Mouse (Mus musculus): ENCODE measurements around the gene Wnk1.
A peak's percentile ranks its signal among the peaks of the same experiment; 100 is the strongest.
"Not testable (repeated sequence)": the region's sequence is repeated elsewhere in the genome, so short reads cannot be mapped to it uniquely, and the experiment has no call there.

The Wnk1 gene

GRCm38 (mm10) chr6:120038366-120039255 lies at the start of gene Wnk1:
Gene Wnk1, minus strand, starts transcription at chr6:120038672.
- peak; percentile 98 for DNase-seq (ENCODE audit: low read depth, low spot score)

GRCm38 (mm10) chr6:120087041-120087440 lies 48.6 kb upstream of the Wnk1 start:
- not testable (repeated sequence) for DNase-seq (ENCODE audit: low read depth, low spot score)

GRCm38 (mm10) chr6:120085832-120086231 lies 47.4 kb upstream of the Wnk1 start:
- DNase-seq (ENCODE audit: low read depth, low spot score): no peak

GRCm38 (mm10) chr6:120084983-120085382 lies 46.5 kb upstream of the Wnk1 start:
- no peak for DNase-seq (ENCODE audit: low read depth, low spot score)

GRCm38 (mm10) chr6:120083442-120083841 lies 45.0 kb upstream of the Wnk1 start:
- no peak for DNase-seq (ENCODE audit: low read depth, low spot score)

- no peak for DNase-seq (ENCODE audit: low read depth, low spot score)
Measured at GRCm38 (mm10) chr6:120082951-120083411, 44.5 kb upstream of the Wnk1 start.

- no peak for DNase-seq (ENCODE audit: low read depth, low spot score)
Measured at GRCm38 (mm10) chr6:120082251-120082950, 43.9 kb upstream of the Wnk1 start.

GRCm38 (mm10) chr6:120081516-120081915 lies 43.0 kb upstream of the Wnk1 start:
- DNase-seq (ENCODE audit: low read depth, low spot score): no peak

GRCm38 (mm10) chr6:120079547-120079946 lies 41.1 kb upstream of the Wnk1 start:
- DNase-seq (ENCODE audit: low read depth, low spot score): no peak

GRCm38 (mm10) chr6:120076619-120077450 lies 38.4 kb upstream of the Wnk1 start:
- DNase-seq (ENCODE audit: low read depth, low spot score): no peak

- DNase-seq (ENCODE audit: low read depth, low spot score): no peak
Measured at GRCm38 (mm10) chr6:120072630-120073029, 34.2 kb upstream of the Wnk1 start.

GRCm38 (mm10) chr6:120069546-120069945 lies 31.1 kb upstream of the Wnk1 start:
- no peak for DNase-seq (ENCODE audit: low read depth, low spot score)

- no peak for DNase-seq (ENCODE audit: low read depth, low spot score)
Measured at GRCm38 (mm10) chr6:120065552-120066177, 27.2 kb upstream of the Wnk1 start.

GRCm38 (mm10) chr6:120064627-120065026 lies 26.2 kb upstream of the Wnk1 start:
- no peak for DNase-seq (ENCODE audit: low read depth, low spot score)

- DNase-seq (ENCODE audit: low read depth, low spot score): peak; percentile 60
Measured at GRCm38 (mm10) chr6:120062934-120063333, 24.5 kb upstream of the Wnk1 start.

- no peak for DNase-seq (ENCODE audit: low read depth, low spot score)
Measured at GRCm38 (mm10) chr6:120055666-120056540, 17.4 kb upstream of the Wnk1 start.

GRCm38 (mm10) chr6:120054412-120054811 lies 15.9 kb upstream of the Wnk1 start:
- no peak for DNase-seq (ENCODE audit: low read depth, low spot score)

GRCm38 (mm10) chr6:120047705-120048292 lies 9.3 kb upstream of the Wnk1 start:
- DNase-seq (ENCODE audit: low read depth, low spot score): peak; percentile 40

- DNase-seq (ENCODE audit: low read depth, low spot score): no peak
Measured at GRCm38 (mm10) chr6:120045406-120045805, 6.9 kb upstream of the Wnk1 start.

Measured in telencephalon, adult 2 months (tissue).